Mouse (Mus musculus) kidney, adult 2 months (tissue): ENCODE data around the gene Tbcd.

ENCODE experiments used
- CTCF ChIP-seq: fragments of 200-500 bp; conservative IDR thresholded peaks from 2 replicates; pipeline ENCODE4 v1.5.1; 2011; ENCODE audit warnings: low read depth, mild to moderate bottlenecking, control low read depth, low read length, moderate library complexity, mixed read lengths; ENCODE audit not compliant: insufficient read depth, insufficient read length
- POLR2A ChIP-seq: fragments of 200-500 bp; IDR thresholded peaks from one replicate; pipeline ENCODE4 v1.6.1; 2011; ENCODE audit warnings: low read depth, low read length, control low read depth

- no peak for TF ChIP-seq CTCF
- no peak for TF ChIP-seq POLR2A
Measured at GRCm38 (mm10) chr11:121418932-121419331, 32.8 kb upstream of the Tbcd start.
